ENCODE assay signal across 8 mouse cellular contexts in genomic region chr6:96116534-96117272, GRCm38 (mm10). TPM values are rescaled to one million over a fixed set of nuclear protein-coding genes. Genes with fewer than 3 reads are reported as not detected.
A peak's percentile ranks its signal among the peaks of the same experiment; 100 is the strongest.
DNase-seq lines count a peak whose midpoint lies in the region; ATAC-seq and TF ChIP-seq lines count a peak whose summit lies in the region.

No protein-coding gene starts in this region.

- no peaks in the 10 kb centered on the region for H3K4me1 ChIP-seq in bone marrow macrophage, adult 2 months (ENCODE audit: control insufficient read depth, insufficient read depth, low read length)
- no peaks in the 10 kb centered on the region for H3K4me1 ChIP-seq in intestine, embryonic 15.5 days (replicated peaks)
- H3K4me1 ChIP-seq in midbrain, embryonic 11.5 days (ENCODE audit: control insufficient read depth, insufficient read depth, low read length) = peaks cover 3% of the 10 kb centered on the region
- H3K4me1 ChIP-seq in stomach, embryonic 14.5 days (ENCODE audit: control insufficient read depth, insufficient read depth, low read length) = peaks cover 8% of the 10 kb centered on the region

- intact Hi-C loops in left cerebral cortex, postnatal 25 days (cut with DNase I) = loop anchor here (2.0 to 10.0 kb wide), 6 partner anchors 128 to 899 kb away; no protein-coding TSS in a partner anchor

- peak overlapping the region; percentile 89 for H3K4me2 ChIP-seq in intestine, embryonic 15.5 days (replicated peaks)
- peak overlapping the region; percentile 59 for H3K4me2 ChIP-seq in midbrain, embryonic 11.5 days
- H3K4me2 ChIP-seq in stomach, embryonic 14.5 days (replicated peaks; ENCODE audit: low read depth, low read length) = peak overlapping the region; percentile 67

- no peaks in the 10 kb centered on the region for H3K27me3 ChIP-seq in intestine, embryonic 15.5 days (replicated peaks)
- no peaks in the 10 kb centered on the region for H3K27me3 ChIP-seq in midbrain, embryonic 11.5 days (ENCODE audit: control insufficient read depth, insufficient read depth, low read length)
- H3K27me3 ChIP-seq in stomach, embryonic 14.5 days (ENCODE audit: control insufficient read depth, insufficient read depth, low read length) = no peaks in the 10 kb centered on the region

- H3K36me3 ChIP-seq in intestine, embryonic 15.5 days = no peaks in the 10 kb centered on the region
- no peaks in the 10 kb centered on the region for H3K36me3 ChIP-seq in midbrain, embryonic 11.5 days (ENCODE audit: control insufficient read depth, insufficient read depth, low read length)
- H3K36me3 ChIP-seq in stomach, embryonic 14.5 days (ENCODE audit: control insufficient read depth, insufficient read depth, low read length) = no peaks in the 10 kb centered on the region

- H3K27ac ChIP-seq in bone marrow macrophage, adult 2 months (ENCODE audit: insufficient read depth, low read depth, low read length) = no peak overlapping the region
- no peak overlapping the region for H3K27ac ChIP-seq in intestine, embryonic 15.5 days
- H3K27ac ChIP-seq in midbrain, embryonic 11.5 days (ENCODE audit: low read depth, low read length) = no peak overlapping the region
- no peak overlapping the region for H3K27ac ChIP-seq in stomach, embryonic 14.5 days (ENCODE audit: low read length)

- 1% methylated on average over 32 of the region's 32 CpGs for WGBS in intestine, embryonic 15.5 days
- under 1% methylated on average over 32 of the region's 32 CpGs for WGBS in midbrain, embryonic 11.5 days
- 2% methylated on average over 32 of the region's 32 CpGs for WGBS in stomach, embryonic 14.5 days

- H3K4me3 ChIP-seq in bone marrow macrophage, adult 2 months (ENCODE audit: insufficient read depth, low read length) = peak overlapping the region; percentile 33
- peak overlapping the region; percentile 55 for H3K4me3 ChIP-seq in intestine, embryonic 15.5 days (replicated peaks)
- peak overlapping the region; percentile 37 for H3K4me3 ChIP-seq in midbrain, embryonic 11.5 days (ENCODE audit: low read depth, low read length)
- peak overlapping the region; percentile 52 for H3K4me3 ChIP-seq in stomach, embryonic 14.5 days (ENCODE audit: low read depth, low read length)

- ATAC-seq in intestine, embryonic 15.5 days = peak; percentile 85
- peak; percentile 84 for ATAC-seq in midbrain, embryonic 11.5 days (ENCODE audit: low FRiP score)
- ATAC-seq in stomach, embryonic 14.5 days (ENCODE audit: insufficient number of reproducible peaks, insufficient read depth, low FRiP score, low read depth) = peak; percentile 83

- TF ChIP-seq CTCF in bone marrow macrophage, adult 2 months (IDR thresholded peaks at IDR 0.05; ENCODE audit: low read depth, low read length) = no peak

- no peaks in the 10 kb centered on the region for H3K9me3 ChIP-seq in intestine, embryonic 15.5 days
- H3K9me3 ChIP-seq in midbrain, embryonic 11.5 days (ENCODE audit: control insufficient read depth, low read length) = no peaks in the 10 kb centered on the region
- no peaks in the 10 kb centered on the region for H3K9me3 ChIP-seq in stomach, embryonic 14.5 days (ENCODE audit: control insufficient read depth, low read depth, low read length)

- H3K9ac ChIP-seq in intestine, embryonic 15.5 days = peak overlapping the region; percentile 58
- peak overlapping the region; percentile 69 for H3K9ac ChIP-seq in midbrain, embryonic 11.5 days (ENCODE audit: low read length)
- H3K9ac ChIP-seq in stomach, embryonic 14.5 days (replicated peaks; ENCODE audit: low read depth, low read length) = peak overlapping the region; percentile 49

- TF ChIP-seq POLR2A in bone marrow macrophage, adult 2 months (IDR thresholded peaks at IDR 0.05; ENCODE audit: borderline replicate concordance, low read depth, low read length) = no peak

- peak; percentile 60 for DNase-seq in Muller cell, postnatal 12 days (ENCODE audit: inconsistent ontology term)
- DNase-seq in frontal cortex, postnatal 10 days (ENCODE audit: low spot score in 2 of 2) = peak; percentile 45 to 54
- DNase-seq in left cerebral cortex, postnatal 25 days (ENCODE audit: low spot score in 2 of 2) = peak; percentile 56 to 75
- DNase-seq in midbrain, embryonic 11.5 days (ENCODE audit: low spot score, missing footprints) = peak; percentile 96
- no peak for DNase-seq in T-cell, adult 2 months (ENCODE audit: low spot score)

RNA-seq across cellular contexts. Expression of gene Fam19a1, which starts 3.7 kb away (rescaled TPM):
- not detected in 2 replicates for polyA plus RNA-seq in bone marrow macrophage, adult 2 months (2012; ENCODE audit: insufficient read depth, insufficient read length, missing spikeins)
- 6.0 and 6.5 TPM in 2 replicates for polyA plus RNA-seq in intestine, embryonic 15.5 days (2015; fragmentation: Nextera tagmentation; extraction: Ambion mirVana)
- 10 to 100 TPM; 82.9 to 85.4 TPM for total RNA-seq in left cerebral cortex, postnatal 25 days (2021)
- 1.1 and 1.7 TPM in 2 replicates for polyA plus RNA-seq in midbrain, embryonic 11.5 days (2014; fragmentation: Nextera tagmentation; extraction: Ambion mirVana)
- polyA plus RNA-seq in stomach, embryonic 14.5 days (2014; fragmentation: Nextera tagmentation; extraction: Ambion mirVana) = 9.8 and 13.4 TPM in 2 replicates

RNA-seq across cellular contexts. Expression of gene 1700123L14Rik, which starts 49.3 kb away (rescaled TPM):
- not detected in 2 replicates for polyA plus RNA-seq in bone marrow macrophage, adult 2 months (2012; ENCODE audit: insufficient read depth, insufficient read length, missing spikeins)
- not detected in 2 replicates for polyA plus RNA-seq in intestine, embryonic 15.5 days (2015; fragmentation: Nextera tagmentation; extraction: Ambion mirVana)
- total RNA-seq in left cerebral cortex, postnatal 25 days (2021) = not detected
- not detected in 2 replicates for polyA plus RNA-seq in midbrain, embryonic 11.5 days (2014; fragmentation: Nextera tagmentation; extraction: Ambion mirVana)
- polyA plus RNA-seq in stomach, embryonic 14.5 days (2014; fragmentation: Nextera tagmentation; extraction: Ambion mirVana) = 0.34 and 0.36 TPM in 2 replicates
